Mouse (Mus musculus): ENCODE data around the gene Tgif2lx2.
"Not testable (repeated sequence)": the region's sequence is repeated elsewhere in the genome, so short reads cannot be mapped to it uniquely, and the experiment has no call there.

DNA sequence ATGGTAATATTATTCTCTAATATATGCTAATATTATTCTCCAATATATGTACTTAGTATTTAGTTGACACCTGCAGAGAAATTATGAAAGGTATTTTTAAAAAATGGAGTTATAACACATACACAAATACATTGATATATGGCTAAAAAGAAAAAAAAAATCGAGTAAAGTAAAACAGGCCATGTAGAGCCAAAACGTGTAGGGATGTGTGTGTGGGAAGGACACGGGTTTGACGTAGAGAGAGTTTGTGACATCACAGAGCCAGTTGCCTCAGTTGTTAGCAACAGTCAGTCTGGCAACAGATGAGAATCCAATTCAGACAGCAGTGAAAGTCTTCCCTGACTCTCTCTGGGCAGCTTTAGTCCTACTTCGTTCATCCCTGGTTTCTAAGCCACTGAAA is at the start of gene Tgif2lx2:
- TF ChIP-seq CTCF, EP300 (IDR thresholded peaks at IDR 0.05; ENCODE audit: low read depth): not testable (repeated sequence)
